Mouse (Mus musculus): ENCODE measurements around the gene Zbtb9. TPM values are rescaled to one million over a fixed set of nuclear protein-coding genes. Genes with fewer than 3 reads are reported as not detected.
A peak's percentile ranks its signal among the peaks of the same experiment; 100 is the strongest.

The Zbtb9 gene
- total and polyA plus RNA-seq, 2 experiments from 2014 or later, result 4.0 to 5.4 TPM

DNA sequence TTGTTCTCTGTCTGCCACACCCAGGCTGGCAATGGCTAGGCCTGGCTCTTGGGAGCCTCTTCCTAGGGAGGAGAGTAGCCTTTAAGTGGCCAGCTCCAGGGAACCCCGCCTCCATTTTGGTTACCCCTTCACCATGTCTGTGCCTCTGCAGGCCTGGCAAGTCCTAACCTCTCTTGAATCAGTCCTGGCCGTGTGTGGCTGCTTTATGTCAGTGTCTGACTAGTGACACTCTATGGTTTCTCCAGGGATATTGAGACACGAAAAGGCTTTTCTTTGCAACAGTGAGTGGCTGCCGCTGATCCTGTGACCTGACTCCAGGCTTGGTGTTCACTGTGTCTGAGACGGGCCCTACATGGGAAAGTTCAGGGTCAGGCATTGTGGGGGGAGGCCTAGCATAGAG is 77.9 kb downstream of the Zbtb9 start:
- peaks cover 6% of the 10 kb centered on the region; the same call in 1 of the 2 replicates for H3K4me1 ChIP-seq (ENCODE audit: control insufficient read depth, insufficient read depth)
- no peak for TF ChIP-seq EP300 (IDR thresholded peaks at IDR 0.05; ENCODE audit: low read depth)
- TF ChIP-seq CTCF (IDR thresholded peaks at IDR 0.05; ENCODE audit: low read depth), result no peak
- WGBS, result 58% methylated on average over 5 of the region's 5 CpGs
- H3K27ac ChIP-seq (ENCODE audit: low read depth), result no peak overlapping the region
- H3K9ac ChIP-seq (replicated peaks; ENCODE audit: low read depth, low read length), result no peak overlapping the region
- no peak overlapping the region for H3K4me2 ChIP-seq (ENCODE audit: low read depth, low read length)
- H3K9me3 ChIP-seq (replicated peaks; ENCODE audit: control insufficient read depth, low read length), result no peaks in the 10 kb centered on the region
- no peak overlapping the region for H3K4me3 ChIP-seq (ENCODE audit: low read depth, low read length)
- no peak for DNase-seq (ENCODE audit: low spot score)
- H3K27me3 ChIP-seq (ENCODE audit: control insufficient read depth, insufficient read depth, low read length), result no peaks in the 10 kb centered on the region
- no peaks in the 10 kb centered on the region for H3K36me3 ChIP-seq (replicated peaks; ENCODE audit: control insufficient read depth, insufficient read depth, low read length)
- ATAC-seq (ENCODE audit: insufficient read depth, low read depth), result no peak

DNA sequence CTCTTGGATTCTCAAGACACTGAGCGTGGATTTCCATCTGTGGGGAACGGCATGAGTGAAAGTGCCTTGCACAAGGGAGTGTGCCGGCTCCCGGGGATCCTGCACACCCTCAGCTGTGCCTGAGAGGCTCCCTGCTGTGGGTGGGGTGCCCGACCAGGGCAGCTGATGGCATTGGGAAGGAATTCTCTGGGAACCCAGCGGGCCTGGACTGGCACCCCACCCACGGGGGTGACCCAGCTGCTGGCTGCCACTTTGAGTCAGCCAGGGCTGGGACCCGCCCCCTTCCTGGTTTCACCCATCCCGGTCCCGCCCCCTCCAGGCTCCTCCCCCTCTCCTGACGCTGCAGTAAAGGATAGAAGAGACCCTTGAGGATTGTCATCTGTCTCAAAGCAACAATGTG is 78.5 kb downstream of the Zbtb9 start:
- WGBS, result 33% methylated on average over 10 of the region's 11 CpGs
- DNase-seq (ENCODE audit: low spot score), result no peak
- ATAC-seq (ENCODE audit: insufficient read depth, low read depth), result no peak
- H3K4me2 ChIP-seq (ENCODE audit: low read depth, low read length), result peak overlapping the region; percentile 49
- H3K27me3 ChIP-seq (ENCODE audit: control insufficient read depth, insufficient read depth, low read length), result no peaks in the 10 kb centered on the region
- H3K9ac ChIP-seq (replicated peaks; ENCODE audit: low read depth, low read length), result no peak overlapping the region
- no peaks in the 10 kb centered on the region for H3K9me3 ChIP-seq (replicated peaks; ENCODE audit: control insufficient read depth, low read length)
- H3K4me1 ChIP-seq (ENCODE audit: control insufficient read depth, insufficient read depth), result peaks cover 6% of the 10 kb centered on the region; the same call in 1 of the 2 replicates
- no peak overlapping the region for H3K4me3 ChIP-seq (ENCODE audit: low read depth, low read length)
- TF ChIP-seq EP300 (IDR thresholded peaks at IDR 0.05; ENCODE audit: low read depth), result no peak
- TF ChIP-seq CTCF (IDR thresholded peaks at IDR 0.05; ENCODE audit: low read depth), result no peak
- H3K27ac ChIP-seq (ENCODE audit: low read depth), result no peak overlapping the region
- no peaks in the 10 kb centered on the region for H3K36me3 ChIP-seq (replicated peaks; ENCODE audit: control insufficient read depth, insufficient read depth, low read length)

DNA sequence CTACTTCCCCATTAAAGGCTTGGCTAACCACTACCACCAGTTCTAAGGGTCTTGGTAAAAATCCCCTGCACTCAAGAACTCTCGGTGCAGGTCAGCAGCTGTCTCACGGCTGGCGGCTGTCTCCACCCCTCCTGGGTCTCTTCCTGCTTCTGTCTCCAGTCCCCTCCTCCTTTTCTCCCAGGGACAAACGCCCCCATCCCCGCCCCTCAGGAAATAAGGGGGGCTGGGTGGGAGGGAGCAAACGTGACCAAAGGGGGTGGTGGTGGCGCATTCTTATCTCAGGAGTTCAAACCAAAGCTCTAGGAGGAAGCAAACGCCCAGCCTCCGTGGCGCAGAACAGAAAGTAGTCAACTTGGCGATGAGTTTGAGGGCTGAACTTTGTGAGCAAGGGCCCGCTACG is 83.2 kb downstream of the Zbtb9 start:
- DNase-seq (ENCODE audit: low spot score) (peak; percentile 84), ATAC-seq (ENCODE audit: insufficient read depth, low read depth) (peak; percentile 73)
- Histone ChIP-seq H3K27me3 (ENCODE audit: control insufficient read depth, insufficient read depth, low read length) (peaks cover 15% of the 10 kb centered on the region), H3K4me1 (ENCODE audit: control insufficient read depth, insufficient read depth) (peaks cover 5% of the 10 kb centered on the region; the same call in 1 of the 2 replicates), H3K36me3 (replicated peaks; ENCODE audit: control insufficient read depth, insufficient read depth, low read length) (no peaks in the 10 kb centered on the region), H3K9me3 (replicated peaks; ENCODE audit: control insufficient read depth, low read length) (no peaks in the 10 kb centered on the region), H3K4me3 (ENCODE audit: low read depth, low read length) (peak overlapping the region; percentile 64), H3K9ac (replicated peaks; ENCODE audit: low read depth, low read length) (peak overlapping the region; percentile 66), H3K27ac (ENCODE audit: low read depth) (peak overlapping the region; percentile 81), H3K4me2 (ENCODE audit: low read depth, low read length) (peak overlapping the region; percentile 95)
- TF ChIP-seq CTCF (IDR thresholded peaks at IDR 0.05; ENCODE audit: low read depth) (no peak), EP300 (IDR thresholded peaks at IDR 0.05; ENCODE audit: low read depth) (no peak)
- under 1% methylated on average over 13 of the region's 13 CpGs for WGBS

DNA sequence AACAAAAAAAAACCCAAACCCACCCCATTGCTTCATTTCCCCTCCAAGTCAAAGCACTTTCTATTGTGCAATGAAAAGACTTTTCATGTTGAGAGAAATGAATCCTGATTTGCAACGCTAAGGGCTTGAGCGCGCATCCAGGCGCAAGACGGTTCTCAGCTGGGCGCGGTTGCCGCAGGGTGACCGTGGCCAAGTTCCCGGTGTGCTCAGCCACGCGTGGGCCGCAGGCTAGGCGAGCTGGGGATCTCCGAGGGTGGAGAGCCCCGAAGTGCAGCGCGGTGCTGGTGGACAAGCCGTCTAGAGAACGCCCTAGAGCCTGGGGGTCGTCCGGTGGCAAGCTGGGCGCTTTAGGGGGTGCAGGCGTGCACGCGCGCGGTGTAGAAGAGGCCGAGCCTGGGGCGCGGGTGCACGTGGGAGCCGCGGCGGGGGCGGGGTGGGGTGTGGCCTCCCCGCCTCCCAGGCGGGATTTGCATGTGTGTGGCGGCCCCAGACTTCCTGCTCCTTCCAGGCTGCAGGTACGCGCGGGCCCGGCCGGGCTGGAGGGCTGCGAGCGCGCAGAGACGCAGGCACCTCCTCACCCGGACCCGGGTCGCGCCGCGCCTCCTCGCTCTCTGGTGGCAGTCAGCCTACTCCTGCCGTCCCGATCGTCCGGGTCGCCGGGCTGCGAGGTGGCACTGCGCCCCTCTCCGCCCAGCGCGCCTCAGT is 84.0 kb downstream of the Zbtb9 start, which contains the start of gene Itpr3:
TSS of gene Itpr3 (plus strand) at position 493 of the 705 bp plus-strand sequence.
- Histone ChIP-seq H3K9ac (replicated peaks; ENCODE audit: low read depth, low read length) (peak within 1 kb of the TSS; percentile 66), H3K27me3 (ENCODE audit: control insufficient read depth, insufficient read depth, low read length) (peaks cover 15% of the 10 kb centered on the region), H3K4me1 (ENCODE audit: control insufficient read depth, insufficient read depth) (no peaks in the 10 kb centered on the region), H3K4me3 (ENCODE audit: low read depth, low read length) (peak within 1 kb of the TSS; percentile 64), H3K27ac (ENCODE audit: low read depth) (peak within 1 kb of the TSS; percentile 81), H3K4me2 (ENCODE audit: low read depth, low read length) (peak within 1 kb of the TSS; percentile 95), H3K36me3 (replicated peaks; ENCODE audit: control insufficient read depth, insufficient read depth, low read length) (no peaks in the 10 kb centered on the region), H3K9me3 (replicated peaks; ENCODE audit: control insufficient read depth, low read length) (no peaks in the 10 kb centered on the region)
- DNase-seq (ENCODE audit: low spot score), result no peak
- peak; percentile 72 for ATAC-seq (ENCODE audit: insufficient read depth, low read depth)
- TF ChIP-seq EP300 (IDR thresholded peaks at IDR 0.05; ENCODE audit: low read depth) (no peak), CTCF (IDR thresholded peaks at IDR 0.05; ENCODE audit: low read depth) (no peak)
- WGBS, result under 1% methylated on average over 62 of the region's 66 CpGs

DNA sequence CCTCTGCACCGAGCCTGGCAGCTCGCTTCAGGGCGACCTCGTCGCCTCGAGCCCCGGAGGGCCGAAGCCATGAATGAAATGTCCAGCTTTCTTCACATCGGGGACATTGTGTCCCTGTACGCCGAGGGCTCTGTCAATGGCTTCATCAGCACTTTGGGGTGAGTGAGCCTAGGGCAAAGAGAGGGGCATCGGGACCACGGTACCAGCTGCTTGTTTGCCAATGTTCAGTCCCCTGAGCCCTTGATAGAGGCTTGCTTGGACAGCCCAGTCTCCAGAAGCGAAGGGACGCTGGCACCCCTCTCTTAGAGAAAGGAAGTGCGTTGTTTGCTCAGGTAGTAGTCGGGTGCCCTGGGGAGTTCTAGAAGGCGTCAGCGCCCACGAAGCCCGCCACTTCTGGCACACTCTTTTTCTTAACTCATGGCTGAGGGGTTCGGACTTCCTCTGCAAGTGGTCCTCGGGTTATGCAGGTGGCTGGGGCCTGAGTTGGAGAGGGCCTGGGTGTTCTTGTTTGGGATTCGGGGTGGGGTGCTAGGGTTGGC is 84.6 kb downstream of the Zbtb9 start:
- H3K9ac ChIP-seq (replicated peaks; ENCODE audit: low read depth, low read length), result peak overlapping the region; percentile 66
- peak overlapping the region; percentile 64 for H3K4me3 ChIP-seq (ENCODE audit: low read depth, low read length)
- DNase-seq (ENCODE audit: low spot score) (no peak), ATAC-seq (ENCODE audit: insufficient read depth, low read depth) (no peak; the same call in none of the 2 replicates)
- H3K36me3 ChIP-seq (replicated peaks; ENCODE audit: control insufficient read depth, insufficient read depth, low read length), result no peaks in the 10 kb centered on the region
- H3K4me1 ChIP-seq (ENCODE audit: control insufficient read depth, insufficient read depth), result no peaks in the 10 kb centered on the region
- WGBS, result 3% methylated on average over 24 of the region's 24 CpGs
- TF ChIP-seq CTCF (IDR thresholded peaks at IDR 0.05; ENCODE audit: low read depth) (no peak), EP300 (IDR thresholded peaks at IDR 0.05; ENCODE audit: low read depth) (no peak)
- no peaks in the 10 kb centered on the region for H3K9me3 ChIP-seq (replicated peaks; ENCODE audit: control insufficient read depth, low read length)
- H3K27ac ChIP-seq (ENCODE audit: low read depth), result peak overlapping the region; percentile 81; the same call in 1 of the 2 replicates
- peak overlapping the region; percentile 95 for H3K4me2 ChIP-seq (ENCODE audit: low read depth, low read length)
- H3K27me3 ChIP-seq (ENCODE audit: control insufficient read depth, insufficient read depth, low read length), result peaks cover 15% of the 10 kb centered on the region

Small RNA genes lying within 50 kb of the gene (microRNA-seq; reads per million reads assigned to microRNA genes)
- gene Mir3083 (not detected), gene Mir6968 (1.1 reads per million)

Other genes with a start within 250 kb of the Zbtb9 start
- gene Bnip1, start 192.1 kb upstream of the Zbtb9 start, total RNA-seq (2014; rRNA removed; ENCODE audit: low replicate concordance), result 45.6 and 58.6 TPM in 2 replicates
- 50.5 and 50.9 TPM in 2 replicates for gene Bnip1, start 192.1 kb upstream of the Zbtb9 start, polyA plus RNA-seq (2015; fragmentation: Nextera tagmentation; extraction: Ambion mirVana)
- gene Nkx2-5, start 128.2 kb upstream of the Zbtb9 start, total RNA-seq (2014; rRNA removed; ENCODE audit: low replicate concordance), result 284 and 346 TPM in 2 replicates
- 139 and 155 TPM in 2 replicates for gene Nkx2-5, start 128.2 kb upstream of the Zbtb9 start, polyA plus RNA-seq (2015; fragmentation: Nextera tagmentation; extraction: Ambion mirVana)
- 4.5 and 4.8 TPM in 2 replicates for gene Kifc5b, start 56.1 kb upstream of the Zbtb9 start, total RNA-seq (2014; rRNA removed; ENCODE audit: low replicate concordance)
- gene Kifc5b, start 56.1 kb upstream of the Zbtb9 start, polyA plus RNA-seq (2015; fragmentation: Nextera tagmentation; extraction: Ambion mirVana), result 0.93 and 1.5 TPM in 2 replicates
- 13.7 and 16.3 TPM in 2 replicates for gene Phf1, start 40.1 kb upstream of the Zbtb9 start, total RNA-seq (2014; rRNA removed; ENCODE audit: low replicate concordance)
- gene Phf1, start 40.1 kb upstream of the Zbtb9 start, polyA plus RNA-seq (2015; fragmentation: Nextera tagmentation; extraction: Ambion mirVana), result 6.3 and 7.2 TPM in 2 replicates
- gene Cuta, start 33.6 kb upstream of the Zbtb9 start, total RNA-seq (2014; rRNA removed; ENCODE audit: low replicate concordance), result 80.2 and 107 TPM in 2 replicates
- gene Cuta, start 33.6 kb upstream of the Zbtb9 start, polyA plus RNA-seq (2015; fragmentation: Nextera tagmentation; extraction: Ambion mirVana), result 180 and 193 TPM in 2 replicates
- 4.3 and 6.6 TPM in 2 replicates for gene Syngap1, start 31.9 kb upstream of the Zbtb9 start, total RNA-seq (2014; rRNA removed; ENCODE audit: low replicate concordance)
- gene Syngap1, start 31.9 kb upstream of the Zbtb9 start, polyA plus RNA-seq (2015; fragmentation: Nextera tagmentation; extraction: Ambion mirVana), result 0.41 and 0.45 TPM in 2 replicates
- gene Bak1, start 55.8 kb downstream of the Zbtb9 start, total RNA-seq (2014; rRNA removed; ENCODE audit: low replicate concordance), result 77.6 and 82.4 TPM in 2 replicates
- 4.2 and 4.5 TPM in 2 replicates for gene Bak1, start 55.8 kb downstream of the Zbtb9 start, polyA plus RNA-seq (2015; fragmentation: Nextera tagmentation; extraction: Ambion mirVana)
- gene Itpr3, start 84.1 kb downstream of the Zbtb9 start, total RNA-seq (2014; rRNA removed; ENCODE audit: low replicate concordance), result 6.9 and 7.0 TPM in 2 replicates
- gene Itpr3, start 84.1 kb downstream of the Zbtb9 start, polyA plus RNA-seq (2015; fragmentation: Nextera tagmentation; extraction: Ambion mirVana), result 0.75 and 0.89 TPM in 2 replicates
- 301 and 397 TPM in 2 replicates for gene Uqcc2, start 160.7 kb downstream of the Zbtb9 start, total RNA-seq (2014; rRNA removed; ENCODE audit: low replicate concordance)
- 419 and 436 TPM in 2 replicates for gene Uqcc2, start 160.7 kb downstream of the Zbtb9 start, polyA plus RNA-seq (2015; fragmentation: Nextera tagmentation; extraction: Ambion mirVana)
- gene Ip6k3, start 194.6 kb downstream of the Zbtb9 start, total RNA-seq (2014; rRNA removed; ENCODE audit: low replicate concordance), result 0.93 and 6.1 TPM in 2 replicates
- 2.1 and 3.7 TPM in 2 replicates for gene Ip6k3, start 194.6 kb downstream of the Zbtb9 start, polyA plus RNA-seq (2015; fragmentation: Nextera tagmentation; extraction: Ambion mirVana)
- 40.2 and 45.4 TPM in 2 replicates for gene Lemd2, start 231.3 kb downstream of the Zbtb9 start, total RNA-seq (2014; rRNA removed; ENCODE audit: low replicate concordance)
- gene Lemd2, start 231.3 kb downstream of the Zbtb9 start, polyA plus RNA-seq (2015; fragmentation: Nextera tagmentation; extraction: Ambion mirVana), result 6.5 and 7.1 TPM in 2 replicates